Mouse (Mus musculus): ENCODE data around the gene Tsc22d1.

The Tsc22d1 gene

GRCm38 (mm10) chr14:76488101-76489044 lies 73.6 kb downstream of the Tsc22d1 start:
- DNase-seq = peak; percentile 26

- DNase-seq = no peak
Measured at GRCm38 (mm10) chr14:76489128-76489527, 74.4 kb downstream of the Tsc22d1 start.

- no peak for DNase-seq
Measured at GRCm38 (mm10) chr14:76495022-76495421, 80.3 kb downstream of the Tsc22d1 start.

DNA sequence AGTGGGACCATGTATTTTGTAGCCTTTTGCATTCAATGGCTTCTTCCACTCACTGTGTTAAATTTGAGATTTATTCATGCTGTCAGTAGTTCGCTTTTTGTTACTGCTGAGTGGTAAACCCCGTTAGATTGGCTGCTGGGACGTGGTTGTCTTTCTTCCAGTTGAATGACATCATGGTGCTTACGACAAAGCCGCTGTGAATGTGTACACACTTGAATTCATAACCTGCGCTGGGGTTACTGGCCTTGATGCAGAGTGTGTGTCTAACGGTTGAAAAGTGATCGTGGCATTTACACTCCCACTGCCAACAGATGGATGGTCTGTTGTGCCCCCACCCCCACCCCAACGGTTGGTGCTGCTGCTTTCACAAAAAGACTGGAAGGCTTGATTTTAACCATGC lies 82.4 kb downstream of the Tsc22d1 start:
- no peak for DNase-seq

DNA sequence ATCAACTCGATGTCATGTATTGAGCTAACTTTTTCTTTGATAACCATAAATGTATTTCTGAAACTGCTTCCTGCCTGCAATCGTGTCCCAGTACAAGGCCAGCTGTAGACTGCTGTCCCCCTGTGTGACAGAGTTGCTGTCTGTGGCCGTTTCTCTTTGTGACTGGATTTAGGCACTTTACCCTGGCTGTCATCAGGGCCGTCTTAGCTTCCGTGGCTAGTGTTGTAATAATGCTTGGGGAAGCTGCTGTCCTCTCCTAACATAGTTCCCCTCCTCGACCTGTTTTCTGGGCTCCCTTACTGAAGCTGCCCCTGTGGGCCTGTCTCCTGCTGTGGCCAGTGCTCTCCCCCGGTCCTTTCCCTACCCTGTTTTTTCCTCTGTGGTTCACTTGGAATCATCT lies 83.4 kb downstream of the Tsc22d1 start:
- DNase-seq = no peak

DNA sequence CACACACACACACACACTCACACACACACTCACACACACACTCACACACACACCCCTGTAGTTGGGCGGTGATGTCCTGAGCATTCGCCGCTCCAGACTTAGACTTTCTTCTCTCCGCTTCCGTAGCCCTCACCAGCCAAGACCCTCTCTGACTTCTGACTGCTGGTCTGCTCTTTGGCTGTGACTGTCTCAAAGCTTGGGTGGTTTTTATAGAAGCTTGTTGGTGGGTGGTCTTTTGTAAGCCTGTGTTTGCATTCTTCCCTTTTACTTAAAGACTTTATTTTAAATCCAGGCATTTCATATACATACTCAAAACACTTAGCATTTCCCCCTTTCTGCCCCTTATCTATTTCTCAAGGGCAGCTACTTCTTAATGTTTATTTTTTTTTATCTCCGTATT lies 84.7 kb downstream of the Tsc22d1 start:
- DNase-seq = no peak

DNA sequence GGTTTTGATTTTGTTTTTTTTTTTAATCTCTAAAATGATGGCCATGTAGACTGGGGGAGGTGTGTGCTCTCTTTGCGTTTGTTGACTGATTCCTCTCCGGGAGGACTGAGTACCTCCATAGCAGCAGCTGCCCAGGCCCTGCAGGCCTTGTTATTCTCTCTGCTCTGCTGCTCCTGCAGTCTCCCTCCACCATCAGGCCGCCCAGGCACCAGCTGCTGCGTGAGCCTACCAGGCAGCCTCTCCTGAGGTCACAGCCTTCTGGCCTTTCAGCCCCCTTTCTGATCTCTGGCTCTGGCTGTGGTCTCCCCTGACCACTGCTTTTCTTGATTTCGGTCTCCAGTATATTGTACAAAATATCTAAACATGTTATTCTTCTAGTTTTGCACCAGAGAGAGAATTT lies 85.3 kb downstream of the Tsc22d1 start:
- DNase-seq = no peak

DNA sequence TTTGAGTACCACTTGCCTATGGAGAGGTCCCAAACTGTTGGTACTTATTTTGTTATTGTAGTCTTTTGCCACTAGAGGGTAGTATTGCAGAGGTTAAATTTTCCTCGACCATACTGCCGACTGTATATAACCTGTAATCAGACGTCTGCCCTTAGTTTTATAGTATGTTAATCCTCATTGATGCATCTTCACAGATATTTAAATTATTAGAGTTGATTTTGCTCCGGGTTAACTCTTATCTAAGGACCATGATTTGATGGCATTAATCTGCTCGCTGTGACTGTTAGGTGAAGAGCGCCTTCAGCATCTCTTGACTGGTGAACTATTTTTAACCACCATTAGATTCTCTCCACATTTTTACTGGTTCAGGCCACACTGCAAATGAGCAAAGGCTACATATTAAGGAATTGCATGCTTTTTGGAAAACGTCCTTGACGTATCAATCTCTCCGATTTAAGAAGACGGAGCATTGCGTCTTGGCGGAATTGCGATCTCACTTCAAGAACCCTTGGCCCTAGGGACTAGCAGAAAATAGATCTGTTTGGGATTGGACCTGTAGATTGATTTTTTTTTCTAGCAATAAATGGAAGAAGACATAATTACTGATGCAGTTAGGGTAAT lies 88.6 kb downstream of the Tsc22d1 start:
- no peak for DNase-seq

DNA sequence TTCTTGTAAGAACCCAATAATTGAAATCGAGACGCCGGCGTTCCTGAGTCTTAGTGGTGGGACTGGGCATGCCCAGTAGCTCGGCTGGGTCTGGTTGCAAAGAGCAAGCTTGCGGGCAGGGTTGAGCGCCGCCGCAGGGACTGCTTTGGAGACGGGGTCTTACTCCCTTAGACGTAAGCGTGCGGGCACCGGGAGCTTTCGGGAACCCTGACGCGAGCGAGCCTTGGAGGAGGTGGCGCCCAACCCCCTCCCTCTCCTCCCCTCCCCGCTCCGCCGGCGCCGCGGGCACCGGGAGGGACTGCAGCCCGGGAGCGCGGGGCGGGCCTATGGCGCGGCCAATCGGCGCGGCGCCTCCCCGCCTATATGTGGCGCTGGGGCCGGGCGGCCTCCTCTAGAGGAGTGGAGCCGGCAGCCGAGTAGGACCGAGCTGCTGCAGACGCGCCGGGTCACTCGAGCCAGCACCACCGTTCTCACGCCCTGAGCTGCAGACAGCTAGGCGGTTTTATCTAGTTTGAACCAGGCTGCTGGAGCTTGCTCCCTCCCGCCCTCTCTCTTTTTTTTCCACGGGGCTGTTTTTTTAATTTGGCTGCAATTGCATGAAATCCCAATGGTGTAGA lies 89.5 kb downstream of the Tsc22d1 start:
- peak; percentile 94 for DNase-seq

DNA sequence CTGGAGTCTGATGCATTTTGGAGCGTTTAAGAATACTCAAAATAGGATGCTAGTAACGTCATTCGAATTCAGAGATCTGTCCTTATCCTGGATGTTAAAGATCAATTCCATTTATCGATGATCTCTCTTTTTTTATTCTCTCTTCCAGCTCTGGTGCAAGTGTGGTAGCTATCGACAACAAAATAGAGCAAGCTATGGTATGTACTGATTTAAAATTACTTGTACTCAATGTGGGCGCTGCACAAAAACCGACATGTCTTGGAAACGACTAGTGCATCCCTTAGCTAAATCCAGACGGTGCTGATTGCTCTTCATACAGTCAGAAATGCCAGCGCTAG lies 90.3 kb downstream of the Tsc22d1 start:
- DNase-seq = no peak

GRCm38 (mm10) chr14:76505439-76506220 lies 90.9 kb downstream of the Tsc22d1 start:
- DNase-seq = peak; percentile 66

DNA sequence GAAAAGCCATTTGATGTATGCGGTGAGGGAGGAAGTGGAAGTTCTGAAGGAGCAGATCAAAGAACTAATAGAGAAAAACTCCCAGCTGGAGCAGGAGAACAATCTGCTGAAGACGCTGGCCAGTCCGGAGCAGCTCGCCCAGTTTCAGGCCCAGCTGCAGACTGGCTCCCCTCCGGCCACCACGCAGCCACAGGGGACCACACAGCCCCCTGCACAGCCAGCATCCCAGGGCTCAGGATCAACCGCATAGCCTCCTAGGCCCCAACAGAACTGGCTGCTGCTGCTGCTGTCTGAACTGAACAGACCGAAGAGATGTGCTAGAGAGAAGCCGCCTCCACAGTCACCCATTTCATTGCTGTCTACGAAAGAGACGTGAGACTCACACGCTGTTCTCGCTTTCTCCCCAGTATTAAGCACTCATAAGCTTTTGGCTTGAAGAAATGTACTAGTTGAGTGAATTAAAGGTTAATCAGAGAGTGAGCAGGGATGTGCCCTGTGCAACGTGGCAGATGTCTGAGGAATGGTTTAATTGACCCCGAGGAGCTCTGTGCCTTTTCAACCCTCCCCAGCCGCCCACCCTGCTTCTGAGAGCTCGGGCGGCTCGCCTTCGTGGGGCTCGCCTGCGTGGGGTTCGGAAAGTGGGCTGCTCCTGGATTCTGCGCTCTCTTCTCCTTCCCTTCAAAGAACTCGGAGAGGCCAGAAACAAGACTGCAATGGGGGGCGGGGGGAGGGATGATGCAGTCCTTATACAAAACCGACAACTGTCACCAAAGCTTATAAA lies 91.9 kb downstream of the Tsc22d1 start:
- DNase-seq = peak; percentile 25

GRCm38 (mm10) chr14:76507357-76507756 lies 92.6 kb downstream of the Tsc22d1 start:
- DNase-seq = no peak

- no peak for DNase-seq
Measured at GRCm38 (mm10) chr14:76507804-76508500, 93.2 kb downstream of the Tsc22d1 start.

DNA sequence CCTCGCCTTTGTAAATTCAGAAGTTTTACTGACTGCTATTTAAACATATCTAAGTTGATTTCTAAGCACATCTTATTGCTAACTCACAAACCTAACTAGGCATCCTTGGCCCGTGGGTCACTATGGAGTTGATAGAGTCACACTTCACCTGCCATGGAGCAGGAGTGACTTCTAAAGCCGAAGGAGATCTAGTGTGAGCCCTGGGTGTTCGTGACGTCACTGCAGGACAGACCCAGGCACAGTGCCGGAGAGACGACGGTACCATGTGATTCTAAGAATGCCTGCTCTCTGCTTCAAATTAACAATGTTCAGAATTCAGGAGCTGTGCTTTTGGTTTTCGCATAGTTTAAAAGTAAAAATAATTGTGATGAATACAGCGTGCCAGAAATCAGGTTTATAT lies 93.9 kb downstream of the Tsc22d1 start:
- no peak for DNase-seq

GRCm38 (mm10) chr14:76511971-76512370 lies 97.2 kb downstream of the Tsc22d1 start:
- DNase-seq = no peak

DNA sequence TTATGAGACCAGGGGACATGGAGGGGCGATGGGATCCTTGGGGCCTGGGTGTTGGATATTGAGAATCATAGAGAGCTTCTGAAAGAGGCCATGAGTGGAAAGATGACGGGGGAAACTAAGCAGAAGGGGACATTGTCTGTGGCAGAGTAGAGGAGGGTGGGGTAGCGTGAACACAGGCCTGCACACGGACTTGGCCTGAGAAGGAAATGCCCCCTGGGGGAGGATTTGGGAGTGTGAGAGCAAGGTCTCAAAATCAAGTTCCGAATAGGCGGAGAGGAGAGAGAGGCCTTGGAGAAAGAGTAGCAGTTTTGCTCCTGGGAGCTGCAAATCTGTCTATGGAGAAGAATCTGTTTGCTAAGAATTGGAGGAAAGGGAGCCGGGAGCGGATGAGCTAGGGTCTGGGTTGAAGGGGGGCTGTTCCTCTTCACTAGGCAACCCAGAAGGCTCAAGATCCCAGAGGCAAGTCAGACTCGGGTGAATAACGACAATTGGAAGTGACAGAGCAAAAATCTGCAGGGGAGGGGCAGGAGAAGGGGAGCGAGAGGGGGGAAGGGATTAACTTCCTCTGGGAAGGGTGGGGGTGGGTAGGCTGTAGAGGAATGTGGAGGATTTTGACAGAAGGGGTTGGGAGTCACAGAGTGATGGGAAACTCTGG lies 98.8 kb downstream of the Tsc22d1 start:
- DNase-seq = no peak

DNA sequence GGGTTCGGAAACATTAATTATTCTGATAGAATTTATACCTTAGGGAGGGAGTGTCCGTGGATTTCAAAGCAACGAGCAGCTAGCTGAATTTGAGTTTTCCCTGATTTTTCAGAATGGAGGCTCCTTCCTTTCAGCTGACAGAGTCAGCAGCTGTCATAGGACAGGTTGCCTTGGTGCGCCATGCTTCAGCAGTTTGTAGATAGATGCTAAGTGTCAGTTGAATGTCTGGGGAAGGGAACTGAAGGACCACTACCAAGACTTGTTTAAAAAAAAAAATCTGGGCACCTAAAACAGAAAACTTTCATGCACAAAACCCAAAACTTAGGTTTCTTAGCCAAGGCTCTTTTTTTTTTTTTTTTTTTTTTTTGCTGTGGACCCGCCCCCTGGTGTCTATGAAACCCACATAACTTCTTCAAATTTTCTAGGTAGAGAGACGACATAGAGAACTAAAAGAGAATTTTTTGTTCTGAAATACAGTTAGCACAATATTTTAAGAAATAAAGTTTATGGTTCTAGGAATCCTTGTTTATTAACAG lies 99.4 kb downstream of the Tsc22d1 start:
- DNase-seq = no peak

DNA sequence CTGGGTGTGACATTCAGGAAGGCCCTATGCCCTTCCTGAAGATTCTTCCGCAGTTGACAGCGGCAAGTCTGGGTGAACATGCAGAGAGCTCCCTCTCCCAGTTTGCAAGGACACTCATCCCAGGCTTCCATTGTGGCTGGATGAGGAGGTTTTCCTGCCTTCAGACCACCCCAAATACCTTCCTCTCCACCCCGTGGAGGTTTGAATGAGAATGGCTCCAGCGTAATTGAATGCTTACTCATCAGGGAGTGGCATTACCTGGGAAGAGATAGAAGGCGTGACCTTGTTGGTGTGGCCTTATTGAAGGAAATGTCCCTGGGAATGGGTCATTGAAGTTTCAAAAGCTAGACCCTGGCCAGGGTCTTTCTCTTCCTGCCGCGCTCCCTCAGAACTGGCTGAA lies 100.9 kb downstream of the Tsc22d1 start:
- no peak for DNase-seq

DNA sequence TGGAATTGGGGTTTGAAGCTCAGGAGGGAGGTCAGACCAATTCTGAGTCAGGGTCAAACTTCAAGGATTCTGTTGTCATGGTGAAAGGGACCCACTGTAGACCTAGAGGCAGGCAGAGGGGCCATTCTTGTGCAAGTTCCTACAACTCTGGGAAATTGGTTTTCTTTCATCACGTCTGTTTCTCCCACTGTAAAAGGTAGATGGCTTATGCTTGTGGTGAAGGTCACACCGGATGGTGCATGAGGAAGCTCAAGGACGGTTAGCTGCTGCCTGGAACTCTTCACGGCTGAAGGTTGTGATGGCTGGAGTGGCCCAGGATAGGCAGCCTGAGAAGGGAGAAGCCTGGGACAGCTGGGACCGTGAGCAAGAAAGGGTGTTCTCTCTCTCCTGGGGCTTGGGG lies 103.5 kb downstream of the Tsc22d1 start:
- no peak for DNase-seq

DNA sequence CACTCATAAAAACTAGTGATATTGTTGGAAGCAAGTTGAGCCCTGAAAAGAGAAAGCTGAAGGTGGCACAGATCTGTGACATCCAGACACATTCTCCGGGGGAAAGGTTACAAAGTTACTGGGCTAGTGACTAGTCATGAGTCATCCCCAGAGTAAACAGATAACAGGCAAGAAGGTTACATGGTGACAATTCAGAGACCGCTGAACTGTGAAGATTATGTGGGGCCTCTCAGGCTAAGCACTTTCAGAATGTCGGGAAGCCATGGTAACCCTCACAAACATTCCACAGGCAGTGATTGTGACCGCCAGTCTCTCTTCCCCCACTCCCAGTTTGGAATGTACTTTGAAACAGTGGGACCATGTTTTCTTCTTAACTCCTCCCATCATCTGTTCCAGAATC lies 105.8 kb downstream of the Tsc22d1 start:
- no peak for DNase-seq
